Mouse (Mus musculus) gastrocnemius, adult 2 months (tissue): ENCODE results near the gene Tnfrsf1b. TPM values are rescaled to one million over a fixed set of nuclear protein-coding genes. Genes with fewer than 3 reads are reported as not detected.
A peak's percentile ranks its signal among the peaks of the same experiment; 100 is the strongest.

Experiments used
- DNase-seq: peaks from one replicate; pipeline ENCODE4 v3.0.0; 2022
- H3K27ac ChIP-seq: fragments of 200-600 bp; 2 replicates; pipeline ENCODE4 v1.8.1; 2022; ENCODE audit warnings: mild to moderate bottlenecking
- H3K4me3 ChIP-seq: fragments of 200-600 bp; 2 replicates; pipeline ENCODE4 v1.8.1; 2022; ENCODE audit warnings: mild to moderate bottlenecking, moderate library complexity
- CTCF ChIP-seq: fragments of 200-600 bp; IDR thresholded peaks from 2 replicates; pipeline ENCODE4 v1.8.1; 2022; ENCODE audit warnings: antibody characterized with exemption, mild to moderate bottlenecking, moderate library complexity
- intact Hi-C: fragments of 180-260 bp; cut with DNase I; formaldehyde crosslinking; loops from one replicate; pipeline ENCODE4 v1.15.1; 2025
- total RNA-seq, 2 experiments: library from RNA; stranded (reverse); gene quantifications; 2 replicates each; pipeline ENCODE4 v1.2.3; 2021

Gene Tnfrsf1b
- total RNA-seq, 2 experiments from 2014 or later, result 2.5 to 3.0 TPM

DNA sequence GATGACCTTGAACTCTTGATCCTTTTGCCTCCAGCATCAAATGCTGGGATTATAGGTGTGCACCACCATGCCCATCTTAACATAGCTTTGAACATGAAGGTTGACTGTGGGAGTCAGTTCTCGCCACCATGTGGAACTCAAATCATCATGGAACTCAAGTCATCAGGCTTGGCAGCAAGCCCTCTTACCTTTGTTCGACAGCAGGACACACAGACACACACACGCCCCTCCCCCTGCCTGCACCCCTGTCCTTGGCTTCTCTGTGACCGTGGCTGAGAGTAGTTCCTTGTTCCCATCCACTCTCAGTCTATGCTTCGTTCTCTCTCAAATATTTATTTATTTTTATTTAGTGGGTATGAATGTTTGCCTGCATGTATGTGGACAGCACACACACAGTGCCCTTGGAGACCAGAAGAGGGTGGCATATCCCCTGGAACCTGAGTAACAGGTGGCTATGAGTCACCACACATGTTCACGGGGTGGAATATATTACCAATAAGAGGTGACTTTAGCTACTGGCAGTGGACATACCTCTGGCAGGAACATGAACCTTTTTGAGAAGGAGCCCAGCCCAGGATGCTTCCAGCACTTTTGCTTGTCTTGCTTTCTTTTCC, 37.5 kb downstream of the Tnfrsf1b start:
- TF ChIP-seq CTCF, result peak; percentile 17; the same call in 1 of the 2 replicates
- DNase-seq, result no peak
- peak overlapping the region; percentile 66 for H3K27ac ChIP-seq
- intact Hi-C loops, result no loop called here
- H3K4me3 ChIP-seq, result no peak overlapping the region

DNA sequence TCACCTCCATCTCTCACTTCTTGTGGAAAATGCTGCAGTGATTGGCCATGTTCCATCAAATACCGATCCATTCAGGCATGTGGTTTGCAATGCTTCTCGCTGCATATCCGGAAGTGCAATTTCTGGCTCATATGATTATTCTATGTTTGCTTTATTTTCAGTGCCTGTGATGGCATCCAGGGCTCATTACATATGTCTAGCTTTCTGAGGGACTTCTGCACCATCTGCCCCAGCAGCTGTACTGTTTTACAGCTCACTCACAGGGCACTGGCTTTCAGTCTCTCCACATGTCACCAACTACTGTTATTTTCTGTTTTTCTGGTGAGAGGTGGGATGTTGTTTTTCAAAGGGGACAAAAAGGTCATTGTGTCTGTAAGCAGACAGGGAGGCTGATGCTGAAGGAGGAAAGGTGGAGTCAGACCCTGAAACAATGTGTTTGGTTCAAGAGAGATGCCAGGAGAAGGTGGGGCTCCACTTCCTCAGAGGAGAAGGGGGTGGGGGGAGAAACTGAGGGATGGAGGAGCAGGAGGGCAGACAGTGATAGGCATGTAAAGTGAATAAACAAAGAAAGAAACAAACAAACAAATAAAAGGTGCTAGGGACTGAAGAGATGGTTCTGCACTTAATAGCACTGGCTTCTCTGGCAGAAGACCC, 38.8 kb downstream of the Tnfrsf1b start:
- intact Hi-C loops, result no loop called here
- Histone ChIP-seq H3K27ac (peak overlapping the region; percentile 73), H3K4me3 (no peak overlapping the region)
- TF ChIP-seq CTCF, result no peak
- DNase-seq, result no peak

DNA sequence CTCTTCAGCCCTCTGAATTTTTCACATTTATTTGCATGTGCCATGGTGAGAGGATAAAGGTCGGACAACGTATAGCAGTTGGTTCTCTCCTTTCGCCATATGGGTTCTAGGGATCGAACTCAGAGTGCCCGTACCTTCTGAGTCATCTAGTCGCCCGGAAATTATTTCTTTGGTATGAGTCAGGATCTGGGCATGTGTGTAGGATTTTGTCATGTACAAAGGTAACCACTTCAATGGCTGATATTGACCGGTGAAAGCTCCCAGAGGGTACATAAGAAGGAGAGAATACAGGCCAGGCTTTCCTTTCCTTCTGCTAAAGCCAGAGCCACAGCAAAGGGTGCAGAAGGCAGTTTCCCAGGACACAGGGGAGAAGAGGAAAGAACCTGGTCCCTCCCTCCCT, 41.9 kb downstream of the Tnfrsf1b start:
- intact Hi-C loops, result no loop called here
- DNase-seq, result no peak
- H3K4me3 ChIP-seq, result no peak overlapping the region
- no peak overlapping the region for H3K27ac ChIP-seq
- no peak for TF ChIP-seq CTCF

DNA sequence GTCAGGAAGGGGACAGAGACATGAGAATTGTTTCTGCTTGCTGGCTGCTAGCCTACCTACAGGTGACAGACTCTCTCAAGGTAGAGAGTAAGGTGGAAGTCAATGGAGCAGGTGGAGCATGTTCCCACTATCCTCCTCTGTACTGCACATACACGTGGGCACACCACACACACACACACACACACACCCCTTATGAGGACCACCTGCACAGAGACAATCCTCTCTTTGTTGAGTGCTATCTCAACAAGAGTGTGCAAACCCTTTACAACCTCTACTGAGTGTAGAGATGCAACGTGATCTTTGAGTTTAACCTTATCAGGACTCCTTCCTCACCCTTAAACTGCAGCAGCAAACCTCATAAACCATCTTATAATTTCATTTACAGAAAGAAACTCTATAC, 43.4 kb downstream of the Tnfrsf1b start:
- no peak for TF ChIP-seq CTCF
- intact Hi-C loops, result no loop called here
- no peak for DNase-seq
- no peak overlapping the region for H3K4me3 ChIP-seq
- H3K27ac ChIP-seq, result no peak overlapping the region

DNA sequence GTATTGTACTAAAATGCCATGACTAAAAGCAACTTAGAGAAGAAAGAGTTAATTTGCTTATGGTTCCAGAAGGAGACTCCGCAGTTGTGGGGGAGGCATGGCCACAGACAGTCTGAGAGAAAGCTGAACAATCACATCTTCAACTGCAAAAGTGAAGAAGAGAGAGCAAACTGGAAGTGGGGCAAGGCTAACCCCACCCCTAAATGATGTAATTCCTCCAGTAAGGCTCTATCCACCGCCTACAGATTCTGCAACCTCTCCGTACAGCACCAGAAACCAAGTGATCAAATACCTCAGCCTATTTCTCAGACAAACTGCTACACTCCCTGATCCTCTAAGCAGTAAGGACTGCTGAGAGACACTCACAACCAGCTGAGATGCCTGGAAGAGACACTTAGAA, 45.2 kb downstream of the Tnfrsf1b start:
- Histone ChIP-seq H3K4me3 (no peak overlapping the region), H3K27ac (peak overlapping the region; percentile 12; the same call in 1 of the 2 replicates)
- intact Hi-C loops, result no loop called here
- no peak for TF ChIP-seq CTCF
- DNase-seq, result no peak

DNA sequence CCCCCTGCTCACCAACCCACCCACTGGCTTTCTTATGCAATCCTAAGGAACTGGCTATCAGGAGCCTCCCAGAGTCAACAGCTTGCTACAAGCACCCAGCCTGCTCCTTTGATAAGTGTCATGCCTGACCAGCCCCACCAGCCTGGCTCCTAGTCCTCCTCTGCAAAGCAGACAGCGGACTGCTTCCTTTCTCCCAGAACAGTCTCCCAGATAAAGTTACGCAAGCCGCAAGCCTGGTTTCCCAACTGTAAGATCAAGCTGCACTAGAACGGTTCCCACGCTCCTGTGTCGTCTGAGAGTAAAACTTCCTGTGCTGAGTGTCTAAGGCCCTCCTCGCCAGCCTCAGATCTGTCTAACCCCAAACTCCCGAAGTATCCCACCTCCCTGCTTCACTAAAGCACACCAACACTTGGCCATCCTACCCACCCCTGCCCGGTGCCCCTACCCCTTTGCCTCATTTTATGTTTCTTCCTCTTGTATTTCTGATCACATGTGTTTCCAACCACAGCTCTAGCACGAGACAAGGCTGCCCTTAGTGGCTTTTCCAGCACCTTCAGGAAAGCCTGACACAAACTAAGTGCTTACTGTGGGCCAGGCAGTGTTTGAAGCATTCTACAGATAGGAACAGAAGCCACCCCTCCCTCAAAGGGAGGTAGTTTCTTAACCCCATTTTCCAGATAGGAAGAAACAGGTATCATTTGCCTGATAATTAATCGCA, 46.5 kb downstream of the Tnfrsf1b start:
- intact Hi-C loops, result no loop called here
- peak; percentile 44 for DNase-seq
- no peak for TF ChIP-seq CTCF

DNA sequence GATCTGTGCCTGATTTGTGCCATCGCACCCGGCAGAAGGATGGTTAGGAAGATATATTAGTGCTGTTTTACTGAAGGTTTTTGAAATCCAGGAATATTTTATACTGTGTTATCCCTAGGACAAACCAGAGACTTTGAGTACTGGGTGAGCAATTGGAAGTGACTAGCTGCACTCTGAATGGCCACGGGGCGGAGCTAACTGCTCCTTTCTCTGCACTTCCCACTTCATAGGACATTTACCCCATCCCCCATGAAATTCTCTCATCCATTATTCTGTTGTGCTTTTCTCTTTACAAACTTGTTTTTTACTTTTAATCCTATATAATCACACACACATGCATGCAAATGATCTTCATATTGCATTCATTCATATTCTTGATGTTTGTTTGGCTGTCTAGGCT, 50.1 kb downstream of the Tnfrsf1b start:
- Histone ChIP-seq H3K27ac (no peak overlapping the region), H3K4me3 (no peak overlapping the region)
- peak; percentile 2; the same call in 1 of the 2 replicates for TF ChIP-seq CTCF
- DNase-seq, result no peak
- intact Hi-C loops, result no loop called here

More for the DNA sequence above, 46.5 kb downstream of the Tnfrsf1b start:
- Histone ChIP-seq H3K27ac (peak overlapping the region; percentile 71), H3K4me3 (no peak overlapping the region)

DNA sequence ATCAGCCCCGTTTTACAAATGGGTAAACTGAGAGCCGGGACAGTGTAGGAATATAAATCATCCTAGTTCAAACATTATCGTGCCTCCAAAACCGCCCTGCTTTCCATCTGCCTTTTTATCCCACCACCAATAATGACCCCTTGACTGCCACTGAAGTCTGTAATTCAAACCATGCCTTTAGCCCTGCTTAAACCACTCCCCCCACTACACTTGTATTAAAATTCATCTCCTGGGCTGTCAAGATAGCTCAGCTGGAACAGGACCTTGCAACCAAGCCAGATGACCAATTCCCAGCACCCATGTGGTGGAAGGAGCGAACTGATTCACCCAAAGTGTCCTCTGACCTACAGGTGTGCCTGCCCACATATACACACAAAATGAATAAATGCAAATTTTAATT, 51.5 kb downstream of the Tnfrsf1b start:
- intact Hi-C loops, result loop anchor here (2.0 kb wide), 1 partner anchor 304 kb away; no protein-coding TSS in a partner anchor
- Histone ChIP-seq H3K27ac (no peak overlapping the region), H3K4me3 (peak overlapping the region; percentile 93)
- no peak for DNase-seq
- TF ChIP-seq CTCF, result no peak

DNA sequence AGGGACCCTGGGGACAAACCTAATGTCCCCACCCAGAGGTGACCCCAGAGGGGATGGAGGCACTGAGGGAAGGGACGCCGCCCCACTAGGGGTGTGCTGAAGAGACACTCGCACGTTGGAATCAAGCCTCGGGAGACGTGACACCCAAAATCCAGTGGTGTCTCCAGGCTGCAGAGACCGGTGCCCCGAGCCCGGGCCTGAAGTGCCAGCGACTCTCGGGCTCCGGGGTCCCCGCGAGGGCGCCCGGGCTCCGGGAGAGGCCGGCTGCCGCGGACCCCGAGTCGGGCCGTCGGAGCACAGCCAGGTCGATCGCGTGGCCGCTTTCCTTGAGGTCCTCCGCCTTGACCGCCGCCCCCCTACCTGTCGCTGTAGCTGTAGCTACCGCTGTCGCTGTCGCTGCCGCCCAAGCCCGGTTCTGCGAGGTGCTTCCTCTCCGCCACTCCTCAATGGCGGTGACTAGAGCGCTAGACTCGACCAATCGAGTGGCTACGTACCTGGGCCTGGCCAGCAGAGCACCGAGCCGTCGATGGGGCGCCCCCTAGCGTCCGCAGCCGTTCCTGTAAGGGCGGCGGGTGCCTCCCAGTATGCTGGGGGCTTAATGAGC, 52.0 kb downstream of the Tnfrsf1b start, which contains the start of gene Vps13d:
Gene Vps13d, minus strand, starts transcription at position 447 of the 604 bp plus-strand sequence.
- peak; percentile 95 for DNase-seq
- intact Hi-C loops, result loop anchor here (2.0 kb wide), 1 partner anchor 304 kb away; no protein-coding TSS in a partner anchor
- Histone ChIP-seq H3K27ac (peak within 1 kb of the TSS; percentile 98), H3K4me3 (peak within 1 kb of the TSS; percentile 93)
- peak; percentile 100; the same call in 1 of the 2 replicates for TF ChIP-seq CTCF

DNA sequence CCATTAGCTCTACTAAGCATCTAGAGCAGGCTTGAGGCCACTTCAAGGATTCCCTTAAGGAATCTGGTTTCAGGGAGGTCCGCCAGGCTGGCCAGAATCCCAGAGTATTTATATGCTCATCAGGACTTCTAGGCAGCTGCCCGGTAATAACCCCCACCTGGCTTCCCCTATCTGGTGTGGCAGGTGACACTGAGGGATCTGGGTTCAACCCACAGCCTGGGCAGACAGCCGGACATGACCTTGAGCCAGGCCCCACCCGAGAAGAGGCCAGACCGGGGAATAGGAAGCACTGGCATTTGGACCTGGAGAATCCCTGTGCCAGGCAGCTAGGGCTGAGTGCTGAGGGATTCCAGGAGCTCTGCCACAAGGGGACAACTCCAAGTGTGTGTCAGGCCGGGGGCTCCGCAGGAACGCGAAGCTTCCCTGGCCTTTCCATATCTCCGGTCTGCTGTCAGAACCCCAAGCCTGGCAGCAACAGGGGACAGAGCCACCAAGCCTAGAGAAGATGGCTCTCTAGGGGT, 52.6 kb downstream of the Tnfrsf1b start:
- DNase-seq, result peak; percentile 92
- intact Hi-C loops, result loop anchor here (2.0 kb wide), 1 partner anchor 303 kb away; no protein-coding TSS in a partner anchor
- TF ChIP-seq CTCF, result no peak
- Histone ChIP-seq H3K4me3 (peak overlapping the region; percentile 93), H3K27ac (peak overlapping the region; percentile 98)

DNA sequence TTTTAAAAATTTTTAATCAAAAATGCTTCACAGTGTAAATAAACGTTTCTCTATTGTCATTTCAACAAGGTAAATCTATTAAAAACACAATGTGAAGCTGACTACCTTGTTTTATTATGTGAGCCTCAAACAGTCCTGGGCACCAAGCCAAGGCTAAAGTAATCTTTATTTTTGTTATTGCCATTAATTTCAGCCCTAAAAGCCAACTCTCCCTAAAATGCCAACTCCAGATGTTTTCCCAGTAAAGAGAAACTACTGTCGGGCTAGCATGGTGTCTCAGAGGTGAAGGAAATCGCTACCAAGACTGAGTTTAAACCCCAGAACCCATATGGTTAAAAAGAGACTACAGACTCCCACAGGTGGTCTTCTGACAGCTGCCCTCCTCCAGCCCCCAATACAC, 53.3 kb downstream of the Tnfrsf1b start:
- H3K27ac ChIP-seq, result peak overlapping the region; percentile 98
- no peak for DNase-seq
- peak overlapping the region; percentile 93 for H3K4me3 ChIP-seq
- no peak for TF ChIP-seq CTCF
- intact Hi-C loops, result no loop called here

DNA sequence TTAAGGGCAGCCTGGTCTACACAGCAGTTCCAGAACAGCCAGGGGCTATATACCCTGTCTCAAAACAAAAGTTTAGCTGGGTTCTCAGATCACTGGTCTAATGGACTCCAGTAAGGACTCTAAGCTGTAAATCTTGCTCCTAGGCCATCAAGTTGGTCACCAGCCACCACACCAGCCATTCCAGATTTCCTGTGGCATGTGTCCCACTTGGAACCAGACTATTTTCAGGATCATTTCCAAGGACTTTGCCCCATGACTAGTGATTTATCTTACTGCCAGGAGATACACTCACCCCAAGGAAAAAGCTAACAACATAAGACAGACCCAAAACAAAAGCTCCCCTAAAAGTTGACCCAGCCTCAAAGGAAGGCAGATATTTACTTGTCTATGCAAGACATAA, 54.0 kb downstream of the Tnfrsf1b start:
- H3K27ac ChIP-seq, result peak overlapping the region; percentile 98
- no peak for TF ChIP-seq CTCF

More for the DNA sequence above, 54.0 kb downstream of the Tnfrsf1b start:
- H3K4me3 ChIP-seq, result peak overlapping the region; percentile 93
- peak; percentile 66 for DNase-seq
- intact Hi-C loops, result loop anchor here (1.0 kb wide), 1 partner anchor 36 kb away; no protein-coding TSS in a partner anchor
